Mouse (Mus musculus) right cerebral cortex, adult 2 months (tissue): ENCODE measurements around the gene Mlh3.

Experiments used
- DNase-seq, 2 experiments: peaks; one replicate each; pipeline ENCODE4 v3.0.0; 2021 to 2022; ENCODE audit warnings: low spot score in 2 of 2

Gene Mlh3

GRCm38 (mm10) chr12:85192461-85193108, 77.8 kb downstream of the Mlh3 start:
- no peak for DNase-seq

- no peak for DNase-seq
Observed at GRCm38 (mm10) chr12:85190290-85190689, 80.1 kb downstream of the Mlh3 start.

GRCm38 (mm10) chr12:85186361-85186760, 84.0 kb downstream of the Mlh3 start:
- DNase-seq: no peak

GRCm38 (mm10) chr12:85185810-85186209, 84.6 kb downstream of the Mlh3 start:
- no peak for DNase-seq
